ENCODE assay signal across 7 mouse cellular contexts in genomic region chr7:16507284-16507683, GRCm38 (mm10). TPM values are rescaled to one million over a fixed set of nuclear protein-coding genes. Genes with fewer than 3 reads are reported as not detected.
DNase-seq lines count a peak whose midpoint lies in the region; ATAC-seq and TF ChIP-seq lines count a peak whose summit lies in the region.

No protein-coding gene starts in this region.

- no peak overlapping the region for H3K9ac ChIP-seq in midbrain, embryonic 14.5 days (replicated peaks; ENCODE audit: low read length)
- no peak overlapping the region for H3K9ac ChIP-seq in midbrain, embryonic 16.5 days (ENCODE audit: low read depth, low read length)
- H3K9ac ChIP-seq in heart, postnatal 0 days (replicated peaks; ENCODE audit: low read depth, low read length), result no peak overlapping the region

- H3K4me2 ChIP-seq in midbrain, embryonic 14.5 days (ENCODE audit: low read length), result no peak overlapping the region
- H3K4me2 ChIP-seq in midbrain, embryonic 16.5 days (ENCODE audit: low read length), result no peak overlapping the region
- H3K4me2 ChIP-seq in heart, postnatal 0 days (ENCODE audit: low read depth, low read length), result no peak overlapping the region

- WGBS in midbrain, embryonic 14.5 days, result 24% methylated on average over 3 of the region's 3 CpGs
- 22% methylated on average over 3 of the region's 3 CpGs for WGBS in midbrain, embryonic 16.5 days
- 12% methylated on average over 3 of the region's 3 CpGs for WGBS in heart, postnatal 0 days

- DNase-seq in midbrain, embryonic 14.5 days, result peak; percentile 51
- peak; percentile 17 for DNase-seq in Muller cell, postnatal 12 days (ENCODE audit: inconsistent ontology term)
- peak; percentile 48 for DNase-seq in c-Kit-positive CD71-negative TER-119-negative erythroid progenitor cells, embryonic 14.5 days (ENCODE audit: low read depth)
- peak; percentile 73 for DNase-seq in heart, postnatal 0 days (ENCODE audit: low spot score)
- DNase-seq in lung, adult 18-20 months, result peak; percentile 60 to 72
- DNase-seq in spleen, postnatal 4 days (ENCODE audit: low spot score in 2 of 2), result peak; percentile 52 to 83

- no peak overlapping the region for H3K4me3 ChIP-seq in midbrain, embryonic 14.5 days (replicated peaks; ENCODE audit: low read depth, low read length)
- no peak overlapping the region for H3K4me3 ChIP-seq in midbrain, embryonic 16.5 days (ENCODE audit: low read depth, low read length)
- H3K4me3 ChIP-seq in heart, postnatal 0 days (ENCODE audit: low read depth, low read length), result no peak overlapping the region

- no peak for TF ChIP-seq EP300 in heart, postnatal 0 days (IDR thresholded peaks at IDR 0.05; ENCODE audit: low read depth)

- no peaks in the 10 kb centered on the region for H3K9me3 ChIP-seq in midbrain, embryonic 14.5 days (ENCODE audit: control insufficient read depth, low read length)
- H3K9me3 ChIP-seq in midbrain, embryonic 16.5 days (replicated peaks; ENCODE audit: control insufficient read depth, low read length, poor library complexity, severe bottlenecking), result no peaks in the 10 kb centered on the region
- H3K9me3 ChIP-seq in heart, postnatal 0 days (replicated peaks; ENCODE audit: control insufficient read depth, low read length), result no peaks in the 10 kb centered on the region

- no peak overlapping the region for H3K27ac ChIP-seq in midbrain, embryonic 14.5 days (replicated peaks; ENCODE audit: low read depth, low read length)
- no peak overlapping the region for H3K27ac ChIP-seq in midbrain, embryonic 16.5 days (ENCODE audit: low read length)
- H3K27ac ChIP-seq in heart, postnatal 0 days (ENCODE audit: low read depth), result no peak overlapping the region

- H3K4me1 ChIP-seq in midbrain, embryonic 14.5 days (ENCODE audit: control insufficient read depth, insufficient read depth, low read length), result no peaks in the 10 kb centered on the region
- H3K4me1 ChIP-seq in midbrain, embryonic 16.5 days (ENCODE audit: control insufficient read depth, insufficient read depth, low read length), result peaks cover 2% of the 10 kb centered on the region; the same call in 1 of the 2 replicates
- no peaks in the 10 kb centered on the region for H3K4me1 ChIP-seq in heart, postnatal 0 days (ENCODE audit: control insufficient read depth, insufficient read depth)

- no peak for ATAC-seq in midbrain, embryonic 14.5 days (ENCODE audit: low FRiP score, low TSS enrichment)
- no peak for ATAC-seq in midbrain, embryonic 16.5 days
- ATAC-seq in heart, postnatal 0 days (ENCODE audit: insufficient read depth, low read depth), result peak; percentile 30; the same call in 1 of the 2 replicates

- peaks cover 56% of the 10 kb centered on the region for H3K36me3 ChIP-seq in midbrain, embryonic 14.5 days (ENCODE audit: control insufficient read depth, insufficient read depth, low read length)
- H3K36me3 ChIP-seq in midbrain, embryonic 16.5 days (ENCODE audit: control insufficient read depth, insufficient read depth, low read length), result peaks cover 15% of the 10 kb centered on the region
- peaks cover 61% of the 10 kb centered on the region for H3K36me3 ChIP-seq in heart, postnatal 0 days (replicated peaks; ENCODE audit: control insufficient read depth, insufficient read depth, low read length)

- peak; percentile 82 for TF ChIP-seq CTCF in heart, postnatal 0 days (IDR thresholded peaks at IDR 0.05; ENCODE audit: low read depth)

- H3K27me3 ChIP-seq in midbrain, embryonic 14.5 days (ENCODE audit: control insufficient read depth, insufficient read depth, low read length), result no peaks in the 10 kb centered on the region
- no peaks in the 10 kb centered on the region for H3K27me3 ChIP-seq in midbrain, embryonic 16.5 days (ENCODE audit: control insufficient read depth, insufficient read depth, low read depth, low read length)
- H3K27me3 ChIP-seq in heart, postnatal 0 days (ENCODE audit: control insufficient read depth, insufficient read depth, low read length), result no peaks in the 10 kb centered on the region

RNA-seq across cellular contexts. Expression of gene Npas1, which starts 29.8 kb away (rescaled TPM):
- polyA plus RNA-seq in midbrain, embryonic 14.5 days (2014; fragmentation: Nextera tagmentation; extraction: Ambion mirVana), result 3.7 and 4.4 TPM in 2 replicates
- 4.2 and 6.4 TPM in 2 replicates for polyA plus RNA-seq in midbrain, embryonic 16.5 days (2015; fragmentation: Nextera tagmentation; extraction: Ambion mirVana)
- not detected in 2 replicates for total RNA-seq in heart, postnatal 0 days (2014; rRNA removed; ENCODE audit: low replicate concordance)
- 0.18 and 0.29 TPM in 2 replicates for polyA plus RNA-seq in heart, postnatal 0 days (2015; fragmentation: Nextera tagmentation; extraction: Ambion mirVana)

RNA-seq across cellular contexts. Expression of gene Tmem160, which starts 54.7 kb away (rescaled TPM):
- polyA plus RNA-seq in midbrain, embryonic 14.5 days (2014; fragmentation: Nextera tagmentation; extraction: Ambion mirVana), result 59.6 and 84.1 TPM in 2 replicates
- 66.9 and 75.6 TPM in 2 replicates for polyA plus RNA-seq in midbrain, embryonic 16.5 days (2015; fragmentation: Nextera tagmentation; extraction: Ambion mirVana)
- total RNA-seq in heart, postnatal 0 days (2014; rRNA removed; ENCODE audit: low replicate concordance), result 94.2 and 123 TPM in 2 replicates
- 153 and 154 TPM in 2 replicates for polyA plus RNA-seq in heart, postnatal 0 days (2015; fragmentation: Nextera tagmentation; extraction: Ambion mirVana)

Comparison
In these comparisons a context has a peak if more than half of its experiments do, and no peak if none do; other contexts are left out.
1. DNase-seq: peak in every context shown above with its lines; median percentile 73 in heart, postnatal 0 days; 68 in spleen, postnatal 4 days; 66 in lung, adult 18-20 months; 51 in midbrain, embryonic 14.5 days; 48 in c-Kit-positive CD71-negative TER-119-negative erythroid progenitor cells, embryonic 14.5 days; 17 in Muller cell, postnatal 12 days.